8 mouse cellular contexts compared by ENCODE assay signal in genomic region chr5:88734786-88735185, GRCm38 (mm10). TPM values are rescaled to one million over a fixed set of nuclear protein-coding genes. Genes with fewer than 3 reads are reported as not detected.
DNase-seq lines count a peak whose midpoint lies in the region; ATAC-seq lines count a peak whose summit lies in the region.

No protein-coding gene starts in this region.

- peak; percentile 17 to 40 for DNase-seq in adrenal gland, postnatal 36 days
- no peak for DNase-seq in adrenal gland, postnatal 4 days (ENCODE audit: low spot score in 2 of 2)
- DNase-seq in B cell, adult 2 months = peak; percentile 58 to 67
- peak; percentile 48 for DNase-seq in naive thymus-derived CD4-positive, alpha-beta T cell, adult 2 months (ENCODE audit: low read depth)
- DNase-seq in right cerebral cortex, adult 2 months (ENCODE audit: low spot score in 2 of 2) = no peak
- DNase-seq in layer of hippocampus, postnatal 36 days = no peak
- no peak for DNase-seq in frontal cortex, postnatal 10 days (ENCODE audit: low spot score in 2 of 2)

- peak; percentile 50 for ATAC-seq in granulocyte monocyte progenitor cell, adult 5-6 weeks (replicated peaks; ENCODE audit: poor library complexity, severe bottlenecking)

RNA-seq across cellular contexts. Expression of gene Mob1b, which starts 14.1 kb away (rescaled TPM):
- total RNA-seq in adrenal gland, postnatal 36 days (2021) = 10 to 100 TPM; 36.9 to 46.7 TPM
- total RNA-seq in adrenal gland, postnatal 4 days (2021) = 10 to 100 TPM; 42.6 to 44.1 TPM
- total RNA-seq in granulocyte monocyte progenitor cell, adult 5-6 weeks (2014; fragmentation: Nextera tagmentation) = 25.6 and 28.9 TPM in 2 replicates
- total RNA-seq in granulocyte monocyte progenitor cell, adult 5-6 weeks (2017) = 6.7 and 9.6 TPM in 2 replicates
- 10 to 100 TPM; 31.6 to 32.9 TPM for total RNA-seq in layer of hippocampus, postnatal 36 days (2021)

RNA-seq across cellular contexts. Expression of gene Dck, which starts 30.0 kb away (rescaled TPM):
- 1 to 10 TPM; 3.6 to 5.1 TPM for total RNA-seq in adrenal gland, postnatal 36 days (2021)
- 10 to 100 TPM; 11.9 to 15.7 TPM for total RNA-seq in adrenal gland, postnatal 4 days (2021)
- total RNA-seq in granulocyte monocyte progenitor cell, adult 5-6 weeks (2014; fragmentation: Nextera tagmentation) = 35.4 and 45.8 TPM in 2 replicates
- total RNA-seq in granulocyte monocyte progenitor cell, adult 5-6 weeks (2017) = 20.0 and 29.3 TPM in 2 replicates
- total RNA-seq in layer of hippocampus, postnatal 36 days (2021) = 10 to 100 TPM; 14.6 to 14.8 TPM

RNA-seq across cellular contexts. Expression of gene Grsf1, which starts 58.8 kb away (rescaled TPM):
- 100 to 1,000 TPM; 120 to 151 TPM for total RNA-seq in adrenal gland, postnatal 36 days (2021)
- total RNA-seq in adrenal gland, postnatal 4 days (2021) = 100 to 1,000 TPM; 141 to 146 TPM
- 57.6 and 66.7 TPM in 2 replicates for total RNA-seq in granulocyte monocyte progenitor cell, adult 5-6 weeks (2014; fragmentation: Nextera tagmentation)
- total RNA-seq in granulocyte monocyte progenitor cell, adult 5-6 weeks (2017) = 65.5 and 87.2 TPM in 2 replicates
- 10 to 100 TPM; 85.3 to 97.2 TPM for total RNA-seq in layer of hippocampus, postnatal 36 days (2021)

Comparison
In these comparisons a context has a peak if more than half of its experiments do, and no peak if none do; other contexts are left out.
1. DNase-seq: peak in adrenal gland, postnatal 36 days (2 of 2), B cell, adult 2 months (2 of 2) and naive thymus-derived CD4-positive, alpha-beta T cell, adult 2 months (single experiment); none in adrenal gland, postnatal 4 days (0 of 2), right cerebral cortex, adult 2 months (0 of 2), layer of hippocampus, postnatal 36 days (0 of 2) and frontal cortex, postnatal 10 days (0 of 2).